Mouse (Mus musculus): ENCODE data around the gene Slc9a2. TPM values are rescaled to one million over a fixed set of nuclear protein-coding genes. Genes with fewer than 3 reads are reported as not detected.
"Not testable (repeated sequence)": the region's sequence is repeated elsewhere in the genome, so short reads cannot be mapped to it uniquely, and the experiment has no call there.

The Slc9a2 gene
- under 1 TPM in 1 of 26 experiments, not detected in 25; 0.25 TPM for total RNA-seq (2018; cell fraction: chromatin; rRNA removed)
- total RNA-seq (2018; cell fraction: cytosol; rRNA removed), result not detected
- not detected for total RNA-seq (2018; cell fraction: nucleus; rRNA removed)
- not detected in 3 replicates for polyA plus RNA-seq (2018)

GRCm38 (mm10) chr1:40680067-40680867 is at the start of gene Slc9a2:
Gene Slc9a2, plus strand, starts transcription at chr1:40680574.
- Histone ChIP-seq H3K27ac (no peak within 1 kb of the TSS), H3K4me3 (ENCODE audit: inconsistent target) (peak within 1 kb of the TSS; percentile 31), H3K79me2 (ENCODE audit: inconsistent target) (no peaks in the 10 kb centered on the region), H3K36me3 (ENCODE audit: inconsistent target) (no peaks in the 10 kb centered on the region)
- WGBS (ENCODE audit: missing documents), result 4% methylated on average over 25 of the region's 25 CpGs

GRCm38 (mm10) chr1:40632407-40633062 is 47.8 kb upstream of the Slc9a2 start:
- H3K79me2 ChIP-seq (ENCODE audit: inconsistent target), result no peaks in the 10 kb centered on the region
- H3K36me3 ChIP-seq (ENCODE audit: inconsistent target), result no peaks in the 10 kb centered on the region
- H3K27ac ChIP-seq, result no peak overlapping the region
- no peak overlapping the region for H3K4me3 ChIP-seq (ENCODE audit: inconsistent target)
- 22% methylated on average over 2 of the region's 2 CpGs for WGBS (ENCODE audit: missing documents)

- no peak overlapping the region for H3K27ac ChIP-seq
- WGBS (ENCODE audit: missing documents), result 52% methylated on average over 4 of the region's 4 CpGs
- no peaks in the 10 kb centered on the region for H3K79me2 ChIP-seq (ENCODE audit: inconsistent target)
- H3K36me3 ChIP-seq (ENCODE audit: inconsistent target), result no peaks in the 10 kb centered on the region
- no peak overlapping the region for H3K4me3 ChIP-seq (ENCODE audit: inconsistent target)
Observed at GRCm38 (mm10) chr1:40634608-40635007, 45.8 kb upstream of the Slc9a2 start.

- no peaks in the 10 kb centered on the region for H3K79me2 ChIP-seq (ENCODE audit: inconsistent target)
- WGBS (ENCODE audit: missing documents), result 77% methylated on average over 2 of the region's 2 CpGs
- H3K27ac ChIP-seq, result no peak overlapping the region
- no peaks in the 10 kb centered on the region for H3K36me3 ChIP-seq (ENCODE audit: inconsistent target)
- H3K4me3 ChIP-seq (ENCODE audit: inconsistent target), result no peak overlapping the region
Observed at GRCm38 (mm10) chr1:40648234-40648633, 32.1 kb upstream of the Slc9a2 start.

GRCm38 (mm10) chr1:40650803-40651497 is 29.4 kb upstream of the Slc9a2 start:
- H3K36me3 ChIP-seq (ENCODE audit: inconsistent target), result no peaks in the 10 kb centered on the region
- no peak overlapping the region for H3K27ac ChIP-seq
- 62% methylated on average over 6 of the region's 6 CpGs for WGBS (ENCODE audit: missing documents)
- no peak overlapping the region for H3K4me3 ChIP-seq (ENCODE audit: inconsistent target)
- H3K79me2 ChIP-seq (ENCODE audit: inconsistent target), result no peaks in the 10 kb centered on the region

GRCm38 (mm10) chr1:40657035-40657434 is 23.3 kb upstream of the Slc9a2 start:
- no peaks in the 10 kb centered on the region for H3K79me2 ChIP-seq (ENCODE audit: inconsistent target)
- no peaks in the 10 kb centered on the region for H3K36me3 ChIP-seq (ENCODE audit: inconsistent target)
- WGBS (ENCODE audit: missing documents), result 86% methylated on average over 4 of the region's 4 CpGs
- no peak overlapping the region for H3K27ac ChIP-seq
- H3K4me3 ChIP-seq (ENCODE audit: inconsistent target), result no peak overlapping the region

GRCm38 (mm10) chr1:40657978-40658496 is 22.3 kb upstream of the Slc9a2 start:
- H3K79me2 ChIP-seq (ENCODE audit: inconsistent target), result no peaks in the 10 kb centered on the region
- H3K27ac ChIP-seq, result no peak overlapping the region
- no peaks in the 10 kb centered on the region for H3K36me3 ChIP-seq (ENCODE audit: inconsistent target)
- WGBS (ENCODE audit: missing documents), result 72% methylated on average over 8 of the region's 8 CpGs
- no peak overlapping the region for H3K4me3 ChIP-seq (ENCODE audit: inconsistent target)

- Histone ChIP-seq H3K4me3 (ENCODE audit: inconsistent target) (no peak overlapping the region), H3K36me3 (ENCODE audit: inconsistent target) (no peaks in the 10 kb centered on the region), H3K79me2 (ENCODE audit: inconsistent target) (no peaks in the 10 kb centered on the region), H3K27ac (no peak overlapping the region)
- 62% methylated on average over 12 of the region's 12 CpGs for WGBS (ENCODE audit: missing documents)
Observed at GRCm38 (mm10) chr1:40659017-40659416, 21.4 kb upstream of the Slc9a2 start.

GRCm38 (mm10) chr1:40659496-40659895 is 20.9 kb upstream of the Slc9a2 start:
- Histone ChIP-seq H3K79me2 (ENCODE audit: inconsistent target) (no peaks in the 10 kb centered on the region), H3K27ac (no peak overlapping the region), H3K4me3 (ENCODE audit: inconsistent target) (no peak overlapping the region), H3K36me3 (ENCODE audit: inconsistent target) (no peaks in the 10 kb centered on the region)
- WGBS (ENCODE audit: missing documents), result 85% methylated on average over 9 of the region's 9 CpGs

GRCm38 (mm10) chr1:40660838-40661237 is 19.5 kb upstream of the Slc9a2 start:
- H3K36me3 ChIP-seq (ENCODE audit: inconsistent target), result no peaks in the 10 kb centered on the region
- H3K27ac ChIP-seq, result no peak overlapping the region
- no peak overlapping the region for H3K4me3 ChIP-seq (ENCODE audit: inconsistent target)
- H3K79me2 ChIP-seq (ENCODE audit: inconsistent target), result no peaks in the 10 kb centered on the region
- WGBS (ENCODE audit: missing documents), result 91% methylated on average over 6 of the region's 6 CpGs

GRCm38 (mm10) chr1:40665401-40666370 is 14.7 kb upstream of the Slc9a2 start:
- WGBS (ENCODE audit: missing documents), result 52% methylated on average over 12 of the region's 12 CpGs
- Histone ChIP-seq H3K36me3 (ENCODE audit: inconsistent target) (no peaks in the 10 kb centered on the region), H3K4me3 (ENCODE audit: inconsistent target) (no peak overlapping the region), H3K27ac (no peak overlapping the region), H3K79me2 (ENCODE audit: inconsistent target) (no peaks in the 10 kb centered on the region)

GRCm38 (mm10) chr1:40667442-40667841 is 12.9 kb upstream of the Slc9a2 start:
- H3K27ac ChIP-seq; H3K4me3 ChIP-seq (ENCODE audit: inconsistent target); H3K79me2 ChIP-seq (ENCODE audit: inconsistent target); H3K36me3 ChIP-seq (ENCODE audit: inconsistent target): not testable (repeated sequence)
- 76% methylated on average over 2 of the region's 3 CpGs for WGBS (ENCODE audit: missing documents)

- Histone ChIP-seq H3K27ac (no peak overlapping the region), H3K36me3 (ENCODE audit: inconsistent target) (no peaks in the 10 kb centered on the region), H3K79me2 (ENCODE audit: inconsistent target) (no peaks in the 10 kb centered on the region), H3K4me3 (ENCODE audit: inconsistent target) (no peak overlapping the region)
- 89% methylated on average over 3 of the region's 3 CpGs for WGBS (ENCODE audit: missing documents)
Observed at GRCm38 (mm10) chr1:40670025-40670424, 10.3 kb upstream of the Slc9a2 start.

- WGBS (ENCODE audit: missing documents), result 88% methylated on average over 4 of the region's 4 CpGs
- Histone ChIP-seq H3K36me3 (ENCODE audit: inconsistent target) (no peaks in the 10 kb centered on the region), H3K27ac (no peak overlapping the region), H3K4me3 (ENCODE audit: inconsistent target) (no peak overlapping the region), H3K79me2 (ENCODE audit: inconsistent target) (no peaks in the 10 kb centered on the region)
Observed at GRCm38 (mm10) chr1:40671490-40671889, 8.9 kb upstream of the Slc9a2 start.

Data from macrophage (primary cell).